Mouse (Mus musculus): ENCODE measurements around the gene Rnf144a. TPM values are rescaled to one million over a fixed set of nuclear protein-coding genes. Genes with fewer than 3 reads are reported as not detected.
A peak's percentile ranks its signal among the peaks of the same experiment; 100 is the strongest.
"Not testable (repeated sequence)": the region's sequence is repeated elsewhere in the genome, so short reads cannot be mapped to it uniquely, and the experiment has no call there.

Gene Rnf144a
- polyA plus RNA-seq, 1 experiment from 2014 or later, result 52.7 TPM

DNA sequence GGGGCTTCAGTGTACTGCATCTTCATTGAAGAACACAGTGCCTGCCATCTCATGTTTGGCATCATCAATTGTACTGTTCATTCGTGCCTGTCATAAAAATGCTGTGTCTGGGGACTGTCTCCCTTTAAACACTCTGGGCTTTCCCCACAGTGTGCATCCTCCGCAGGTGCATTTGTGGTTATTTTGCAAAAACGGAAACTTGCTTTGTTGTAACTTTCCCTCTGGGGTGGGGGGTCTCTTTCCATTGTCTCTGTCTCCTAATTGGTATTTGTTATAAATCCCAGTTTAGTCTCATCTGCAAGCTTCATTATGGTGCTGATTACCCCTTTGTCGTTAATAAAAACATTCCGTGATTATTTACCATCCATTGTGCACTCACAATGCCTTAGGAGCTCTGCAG lies 112.2 kb downstream of the Rnf144a start:
- no peak overlapping the region for H3K9ac ChIP-seq
- no peak overlapping the region for H3K27ac ChIP-seq
- 0 out of 2 replicates have a peak, but pooled peaks cover 3% of the 10 kb centered on the region for H3K36me3 ChIP-seq
- no peak overlapping the region for H3K4me2 ChIP-seq
- no peaks in the 10 kb centered on the region for H3K27me3 ChIP-seq
- WGBS, result 83% methylated on average over 5 of the region's 5 CpGs
- no peak for ATAC-seq (ENCODE audit: borderline replicate concordance, extremely low read depth, low FRiP score, low TSS enrichment)
- H3K4me1 ChIP-seq, result no peaks in the 10 kb centered on the region
- no peaks in the 10 kb centered on the region for H3K9me3 ChIP-seq
- H3K4me3 ChIP-seq, result no peak overlapping the region

DNA sequence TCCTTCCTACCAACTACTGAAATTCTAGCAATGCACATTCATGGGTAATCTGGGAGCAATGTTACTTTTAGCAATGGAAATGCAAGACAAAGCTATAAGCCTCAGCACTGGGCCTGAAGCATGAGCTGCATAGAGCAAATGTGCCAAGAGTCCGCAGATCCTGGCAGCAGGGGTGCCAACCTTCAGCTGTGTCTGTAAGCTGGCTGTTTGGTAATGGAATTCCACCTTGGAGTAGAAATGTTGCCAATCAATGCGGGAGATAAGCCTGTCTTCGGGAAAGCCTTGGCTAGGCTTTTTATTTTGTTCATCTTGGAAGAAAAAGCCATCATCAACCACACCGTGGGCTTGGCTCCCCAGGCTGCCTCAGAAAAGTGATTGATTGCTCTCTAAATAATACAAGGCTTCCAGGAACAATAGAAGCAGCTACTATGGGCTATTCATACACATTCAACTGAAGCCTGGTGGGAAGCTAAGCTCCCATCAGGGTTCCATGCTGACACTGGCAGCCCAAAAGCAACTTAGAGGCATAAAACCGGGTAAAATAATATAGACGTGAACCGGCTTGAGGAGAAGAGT lies 115.5 kb downstream of the Rnf144a start:
- H3K4me2 ChIP-seq, result no peak overlapping the region
- ATAC-seq (ENCODE audit: borderline replicate concordance, extremely low read depth, low FRiP score, low TSS enrichment), result no peak
- H3K9ac ChIP-seq, result no peak overlapping the region
- H3K4me1 ChIP-seq, result no peaks in the 10 kb centered on the region
- H3K27ac ChIP-seq, result no peak overlapping the region
- H3K36me3 ChIP-seq, result no peaks in the 10 kb centered on the region
- H3K27me3 ChIP-seq, result no peaks in the 10 kb centered on the region
- no peaks in the 10 kb centered on the region for H3K9me3 ChIP-seq
- no peak overlapping the region for H3K4me3 ChIP-seq
- 60% methylated on average over 7 of the region's 7 CpGs for WGBS

DNA sequence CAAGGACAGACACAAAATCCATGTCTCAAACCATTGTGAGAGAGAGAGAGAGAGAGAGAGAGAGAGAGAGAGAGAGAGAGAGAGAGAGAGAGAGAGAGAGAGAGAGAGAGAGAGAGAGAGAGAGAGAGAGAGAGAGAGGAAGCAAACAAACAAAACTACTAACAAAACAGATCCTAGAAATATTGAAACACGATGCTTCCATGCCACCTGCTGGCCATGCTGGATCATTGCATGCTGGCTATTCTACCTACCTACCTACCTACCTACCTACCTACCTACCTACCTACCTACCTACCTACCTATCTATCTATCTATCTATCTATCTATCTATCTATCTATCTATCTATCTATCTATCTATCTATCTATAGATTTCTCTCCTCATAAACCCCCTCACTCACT lies 119.1 kb downstream of the Rnf144a start:
- WGBS, result 5% methylated on average over 1 of the region's 1 CpGs
- H3K27me3 ChIP-seq; H3K4me1 ChIP-seq; H3K4me3 ChIP-seq; ATAC-seq (ENCODE audit: borderline replicate concordance, extremely low read depth, low FRiP score, low TSS enrichment); H3K9me3 ChIP-seq; H3K27ac ChIP-seq; H3K4me2 ChIP-seq; H3K36me3 ChIP-seq; H3K9ac ChIP-seq: not testable (repeated sequence)

DNA sequence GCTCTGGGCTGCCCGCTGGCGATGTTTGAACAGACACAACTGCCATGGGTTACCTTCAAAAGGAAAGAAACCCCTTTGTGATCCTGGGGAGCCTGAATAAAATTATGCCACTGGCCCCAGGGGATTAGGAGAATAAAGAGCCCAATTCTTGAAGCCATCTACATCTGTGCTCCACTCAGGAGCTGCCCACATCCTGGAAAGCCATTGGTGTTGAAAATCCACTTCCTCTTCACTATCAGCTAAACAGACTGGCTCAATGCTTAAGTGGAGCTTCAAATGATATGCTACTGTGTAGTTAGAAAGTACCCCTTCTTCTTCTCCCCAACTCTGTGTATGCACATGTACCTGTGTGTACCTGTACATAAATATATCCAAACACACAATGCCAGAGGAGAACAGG lies 125.9 kb downstream of the Rnf144a start:
- Histone ChIP-seq H3K36me3 (no peaks in the 10 kb centered on the region), H3K4me1 (no peaks in the 10 kb centered on the region), H3K4me3 (no peak overlapping the region), H3K9ac (no peak overlapping the region), H3K9me3 (no peaks in the 10 kb centered on the region), H3K27ac (no peak overlapping the region), H3K27me3 (no peaks in the 10 kb centered on the region), H3K4me2 (no peak overlapping the region)
- ATAC-seq (ENCODE audit: borderline replicate concordance, extremely low read depth, low FRiP score, low TSS enrichment), result no peak
- 71% methylated on average over 2 of the region's 2 CpGs for WGBS

DNA sequence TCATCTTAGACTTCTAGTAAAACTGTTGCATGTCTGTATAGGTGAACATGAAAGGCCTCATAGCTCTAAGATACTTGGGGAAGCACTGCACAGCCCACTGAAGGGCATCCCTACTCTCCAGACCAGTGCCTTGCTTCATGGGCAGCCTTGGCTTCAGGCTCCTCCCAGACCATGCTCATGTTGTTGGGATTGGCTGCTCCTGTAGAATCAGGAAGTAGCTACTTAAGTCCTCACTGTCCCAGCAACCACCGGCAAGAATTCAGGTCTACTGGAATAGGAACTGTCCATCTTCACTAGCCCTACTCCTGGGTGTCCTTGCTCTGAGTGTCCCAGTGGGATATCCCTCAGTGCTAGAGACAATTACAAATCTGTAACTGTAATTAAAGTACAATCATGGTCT lies 126.7 kb downstream of the Rnf144a start:
- 77% methylated on average over 1 of the region's 1 CpGs for WGBS
- H3K9ac ChIP-seq, result no peak overlapping the region
- H3K36me3 ChIP-seq, result no peaks in the 10 kb centered on the region
- H3K27ac ChIP-seq, result no peak overlapping the region
- ATAC-seq (ENCODE audit: borderline replicate concordance, extremely low read depth, low FRiP score, low TSS enrichment), result no peak
- no peak overlapping the region for H3K4me2 ChIP-seq
- no peak overlapping the region for H3K4me3 ChIP-seq
- no peaks in the 10 kb centered on the region for H3K4me1 ChIP-seq
- no peaks in the 10 kb centered on the region for H3K9me3 ChIP-seq
- no peaks in the 10 kb centered on the region for H3K27me3 ChIP-seq

DNA sequence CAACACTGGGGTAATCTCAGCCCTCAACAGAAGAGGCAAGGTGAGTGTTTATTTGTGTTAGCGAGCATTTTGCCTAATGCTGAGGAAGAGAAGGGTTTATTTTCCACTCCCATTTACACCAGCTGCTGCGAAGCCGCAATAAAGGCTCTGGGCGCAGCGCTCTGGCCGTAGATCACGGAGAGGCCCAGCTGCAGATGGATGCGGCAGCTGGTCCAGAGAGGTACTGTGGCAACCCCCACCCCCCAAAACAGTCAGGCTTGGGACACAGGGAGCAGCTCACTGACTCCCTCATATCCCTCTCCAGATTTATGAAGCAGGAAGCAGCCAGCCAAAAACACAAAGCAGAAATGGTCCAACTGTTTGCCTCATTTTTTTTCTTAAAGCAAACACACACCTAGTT lies 129.1 kb downstream of the Rnf144a start:
- Histone ChIP-seq H3K9ac (no peak overlapping the region), H3K4me1 (no peaks in the 10 kb centered on the region), H3K36me3 (no peaks in the 10 kb centered on the region), H3K4me3 (no peak overlapping the region), H3K27me3 (no peaks in the 10 kb centered on the region), H3K9me3 (no peaks in the 10 kb centered on the region), H3K4me2 (no peak overlapping the region), H3K27ac (no peak overlapping the region)
- WGBS, result 66% methylated on average over 8 of the region's 8 CpGs
- no peak for ATAC-seq (ENCODE audit: borderline replicate concordance, extremely low read depth, low FRiP score, low TSS enrichment)

DNA sequence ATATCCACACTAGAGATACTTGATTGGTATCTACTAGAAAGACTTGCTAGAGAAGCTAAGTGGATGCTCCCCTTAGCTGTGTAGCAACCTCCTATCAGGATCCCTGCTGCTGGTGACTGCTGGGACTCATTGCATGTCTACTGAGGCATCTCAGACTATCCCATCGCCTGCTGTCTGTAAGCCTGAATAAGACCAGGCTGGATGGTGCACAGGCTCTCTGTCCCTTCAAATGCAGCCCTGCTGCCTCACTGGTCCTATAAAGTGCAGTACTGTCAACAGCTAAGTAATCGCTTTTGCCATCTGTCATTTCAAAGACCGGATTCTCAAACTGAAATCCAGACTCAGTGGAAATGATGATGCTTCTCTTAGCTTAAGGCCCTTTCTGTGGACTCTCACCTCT lies 129.6 kb downstream of the Rnf144a start:
- H3K27ac ChIP-seq, result no peak overlapping the region
- no peak overlapping the region for H3K4me3 ChIP-seq
- H3K4me1 ChIP-seq, result no peaks in the 10 kb centered on the region
- H3K9ac ChIP-seq, result no peak overlapping the region
- no peaks in the 10 kb centered on the region for H3K36me3 ChIP-seq
- no peak overlapping the region for H3K4me2 ChIP-seq
- no peaks in the 10 kb centered on the region for H3K9me3 ChIP-seq
- no peaks in the 10 kb centered on the region for H3K27me3 ChIP-seq
- no peak for ATAC-seq (ENCODE audit: borderline replicate concordance, extremely low read depth, low FRiP score, low TSS enrichment)
- 71% methylated on average over 3 of the region's 3 CpGs for WGBS

DNA sequence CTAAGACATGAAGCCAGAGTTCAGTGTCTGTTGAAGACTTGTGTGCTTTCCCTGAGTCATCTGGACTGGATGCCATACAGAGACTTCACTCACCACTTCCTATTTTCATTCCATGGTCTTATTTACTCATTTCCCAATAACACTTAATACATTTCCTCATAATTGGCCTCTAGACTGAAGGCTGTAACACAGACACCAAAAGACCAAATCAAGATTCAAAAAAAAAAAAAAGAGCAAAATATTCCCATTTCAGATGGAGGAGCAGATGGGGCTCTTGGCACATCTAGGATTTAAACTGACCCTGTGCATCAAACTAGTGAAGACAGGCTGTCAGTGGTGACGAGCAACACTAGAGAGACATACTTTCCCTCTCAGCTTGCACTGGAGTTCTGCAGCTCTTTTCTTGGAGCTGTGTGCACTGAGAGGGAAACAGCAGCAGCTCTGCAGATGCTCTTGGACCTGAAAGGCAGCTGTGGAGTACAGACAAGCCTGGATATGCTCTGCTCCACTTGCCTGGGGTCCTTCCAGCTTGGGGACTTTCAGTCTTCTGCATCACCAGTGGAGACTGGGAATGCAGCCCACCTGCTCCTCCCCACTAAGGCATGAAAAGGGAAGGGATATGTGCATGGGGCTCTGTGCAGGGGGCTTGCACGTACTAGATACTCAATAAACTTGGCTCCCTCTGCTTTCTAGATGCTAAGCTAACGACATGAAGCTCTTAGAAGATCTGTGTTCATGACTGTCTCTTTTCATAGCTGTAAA lies 134.2 kb downstream of the Rnf144a start:
- no peak overlapping the region; the same call in 1 of the 2 replicates for H3K27ac ChIP-seq
- ATAC-seq (ENCODE audit: borderline replicate concordance, extremely low read depth, low FRiP score, low TSS enrichment), result peak; percentile 62; the same call in 1 of the 2 replicates
- no peaks in the 10 kb centered on the region; the same call in 1 of the 2 replicates for H3K4me1 ChIP-seq
- H3K27me3 ChIP-seq, result no peaks in the 10 kb centered on the region
- no peaks in the 10 kb centered on the region for H3K36me3 ChIP-seq
- no peak overlapping the region for H3K4me3 ChIP-seq
- WGBS, result 51% methylated on average over 3 of the region's 3 CpGs
- no peaks in the 10 kb centered on the region for H3K9me3 ChIP-seq
- H3K9ac ChIP-seq, result no peak overlapping the region
- H3K4me2 ChIP-seq, result no peak overlapping the region

DNA sequence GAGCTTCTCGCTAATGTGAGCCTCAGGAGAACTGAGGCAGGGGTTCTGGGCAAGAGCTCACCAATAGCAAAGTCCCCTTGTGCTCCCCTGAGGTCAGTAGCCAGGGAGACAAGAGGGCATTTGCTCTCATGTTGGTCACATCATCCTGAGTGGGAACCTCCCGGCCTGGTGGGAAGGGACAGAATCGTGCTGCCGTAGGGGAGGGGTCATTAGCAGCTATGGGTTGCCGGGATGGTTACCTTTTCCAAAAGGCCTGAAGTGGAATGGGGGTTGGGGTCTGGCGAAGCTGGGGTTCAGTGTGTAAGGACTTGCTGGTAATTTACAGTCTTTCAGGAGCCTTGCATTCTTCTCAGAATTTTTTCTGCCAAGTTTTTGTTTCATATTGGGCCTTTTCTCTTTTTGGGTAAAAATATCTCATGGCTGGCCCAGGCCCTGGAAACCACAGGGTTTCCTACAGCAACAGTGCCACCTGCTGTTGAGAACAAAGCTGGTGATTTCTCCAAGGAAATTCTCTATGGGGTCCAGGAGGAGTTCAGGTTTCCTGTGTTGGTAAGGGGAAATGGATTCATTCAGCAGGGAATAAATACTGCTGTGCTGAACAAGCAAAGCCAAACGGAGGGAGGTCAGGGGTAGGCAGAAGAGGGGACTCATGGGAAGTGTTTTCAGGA lies 137.9 kb downstream of the Rnf144a start:
- 41% methylated on average over 7 of the region's 7 CpGs for WGBS
- no peak overlapping the region for H3K9ac ChIP-seq

DNA sequence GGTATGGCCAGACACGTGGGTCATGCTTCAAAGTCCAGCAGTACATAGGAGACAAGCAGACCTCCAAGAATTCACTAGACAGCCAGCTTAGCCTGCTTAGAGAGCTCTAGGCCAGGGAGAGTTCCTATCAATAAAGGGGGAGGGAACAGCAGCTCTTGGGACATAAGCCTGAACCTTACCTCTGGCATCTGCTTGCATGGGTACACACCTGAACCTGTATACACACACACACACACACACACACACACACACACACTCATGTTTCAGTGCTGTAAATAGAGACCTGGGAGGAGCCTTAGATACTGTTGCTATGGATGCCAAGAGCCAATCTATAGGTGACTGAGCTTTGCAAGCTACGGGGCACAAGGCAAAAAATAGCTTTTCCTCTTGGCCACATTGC lies 138.5 kb downstream of the Rnf144a start:
- H3K4me3 ChIP-seq, result no peak overlapping the region
- WGBS, result 53% methylated on average over 2 of the region's 2 CpGs
- no peak for ATAC-seq (ENCODE audit: borderline replicate concordance, extremely low read depth, low FRiP score, low TSS enrichment)
- no peaks in the 10 kb centered on the region for H3K27me3 ChIP-seq
- no peaks in the 10 kb centered on the region; the same call in 1 of the 2 replicates for H3K4me1 ChIP-seq
- H3K36me3 ChIP-seq, result no peaks in the 10 kb centered on the region
- H3K27ac ChIP-seq, result no peak overlapping the region
- no peaks in the 10 kb centered on the region for H3K9me3 ChIP-seq
- no peak overlapping the region for H3K4me2 ChIP-seq
- H3K9ac ChIP-seq, result no peak overlapping the region

More for the DNA sequence above, 137.9 kb downstream of the Rnf144a start:
- H3K27me3 ChIP-seq, result no peaks in the 10 kb centered on the region
- H3K4me1 ChIP-seq, result no peaks in the 10 kb centered on the region; the same call in 1 of the 2 replicates
- H3K4me3 ChIP-seq, result no peak overlapping the region
- 0 out of 2 replicates have a peak, but pooled peaks have one; percentile 21 for ATAC-seq (ENCODE audit: borderline replicate concordance, extremely low read depth, low FRiP score, low TSS enrichment)
- no peaks in the 10 kb centered on the region for H3K9me3 ChIP-seq
- no peak overlapping the region for H3K4me2 ChIP-seq
- no peak overlapping the region for H3K27ac ChIP-seq
- H3K36me3 ChIP-seq, result no peaks in the 10 kb centered on the region

Measured in lung, embryonic 15.5 days (tissue).